Mouse (Mus musculus): ENCODE data around the gene Tmem9b.

- no peak for TF ChIP-seq CTCF (conservative IDR thresholded peaks at IDR 0.05; ENCODE audit: low read length)
- no peak for TF ChIP-seq POU5F1 (IDR thresholded peaks at IDR 0.05; ENCODE audit: borderline replicate concordance, low read length)
Measured at GRCm38 (mm10) chr7:109754034-109754433, 1.4 kb upstream of the Tmem9b start.

Data from E14TG2a.4 (cell line).